Mouse (Mus musculus) limb, embryonic 12.5 days (tissue): ENCODE data around the gene Cdc42ep4. TPM values are rescaled to one million over a fixed set of nuclear protein-coding genes. Genes with fewer than 3 reads are reported as not detected.
A peak's percentile ranks its signal among the peaks of the same experiment; 100 is the strongest.

Source experiments
- ATAC-seq: fragments of 200-750 bp; cut with Nextera tagmentation; 2 replicates; pipeline ENCODE4 v1.8.0; 2017; ENCODE audit warnings: low read depth, moderate TSS enrichment; ENCODE audit not compliant: insufficient number of reproducible peaks, insufficient read depth, low FRiP score, low TSS enrichment
- H3K27ac ChIP-seq: fragments of 300-500 bp; sonication (generic); 2 replicates; pipeline ENCODE4 v1.5.1; 2016; ENCODE audit warnings: mild to moderate bottlenecking, moderate library complexity
- H3K27me3 ChIP-seq: fragments of 300-500 bp; sonication (generic); 2 replicates; pipeline ENCODE4 v1.6.1; 2016; ENCODE audit warnings: mild to moderate bottlenecking, moderate library complexity
- H3K36me3 ChIP-seq: fragments of 300-500 bp; sonication (generic); 2 replicates; pipeline ENCODE4 v1.6.1; 2016; ENCODE audit warnings: mild to moderate bottlenecking, moderate library complexity
- H3K4me1 ChIP-seq: fragments of 300-500 bp; sonication (generic); replicated peaks from 2 replicates; pipeline ENCODE4 v1.6.1; 2016
- H3K4me2 ChIP-seq: fragments of 300-500 bp; sonication (generic); 2 replicates; pipeline ENCODE4 v1.6.1; 2016; ENCODE audit warnings: mild to moderate bottlenecking, moderate library complexity
- H3K4me3 ChIP-seq: fragments of 300-500 bp; sonication (generic); replicated peaks from 2 replicates; pipeline ENCODE4 v1.5.1; 2016; ENCODE audit warnings: mild to moderate bottlenecking
- H3K9ac ChIP-seq: fragments of 300-500 bp; sonication (generic); replicated peaks from 2 replicates; pipeline ENCODE4 v1.6.1; 2016; ENCODE audit warnings: mild to moderate bottlenecking, moderate library complexity
- H3K9me3 ChIP-seq: fragments of 300-500 bp; sonication (generic); 2 replicates; pipeline ENCODE4 v1.6.1; 2016; ENCODE audit warnings: mild to moderate bottlenecking, moderate library complexity
- WGBS: fragments of 180-500 bp; shearing (Covaris S2); methylation state at CpG from one replicate; pipeline ENCODE4 v1.1.7; 2016; 5-methylcytosine and 5-hydroxymethylcytosine counted together
- polyA plus RNA-seq: library from polyadenylated mRNA; unstranded; fragments of >200 nt; fragmentation: Nextera tagmentation; extraction: Ambion mirVana; gene quantifications from 2 replicates; pipeline ENCODE4 v1.2.1, GENCODE M21; 2016

Cdc42ep4 gene
- polyA plus RNA-seq, 1 experiment from 2014 or later, result 119 TPM

- Histone ChIP-seq H3K4me2 (no peak overlapping the region), H3K27ac (0 out of 2 replicates have a peak overlapping the region, but pooled peaks have one; percentile 7), H3K4me1 (peaks cover 41% of the 10 kb centered on the region), H3K27me3 (no peaks in the 10 kb centered on the region), H3K36me3 (peaks cover 18% of the 10 kb centered on the region), H3K4me3 (no peak overlapping the region), H3K9me3 (no peaks in the 10 kb centered on the region), H3K9ac (0 out of 2 replicates have a peak overlapping the region, but pooled peaks have one; percentile 23)
- WGBS, result 85% methylated on average over 2 of the region's 2 CpGs
- no peak for ATAC-seq
Observed at GRCm38 (mm10) chr11:113680954-113681353, 70.7 kb downstream of the Cdc42ep4 start.

GRCm38 (mm10) chr11:113678373-113678772, 73.3 kb downstream of the Cdc42ep4 start:
- no peak overlapping the region for H3K9ac ChIP-seq
- H3K4me1 ChIP-seq, result peaks cover 29% of the 10 kb centered on the region
- H3K4me2 ChIP-seq, result no peak overlapping the region
- no peak for ATAC-seq
- H3K36me3 ChIP-seq, result peaks cover 43% of the 10 kb centered on the region
- 89% methylated on average over 8 of the region's 8 CpGs for WGBS
- H3K9me3 ChIP-seq, result no peaks in the 10 kb centered on the region
- no peaks in the 10 kb centered on the region for H3K27me3 ChIP-seq
- no peak overlapping the region for H3K4me3 ChIP-seq
- no peak overlapping the region for H3K27ac ChIP-seq

GRCm38 (mm10) chr11:113677378-113677777, 74.3 kb downstream of the Cdc42ep4 start:
- Histone ChIP-seq H3K9me3 (no peaks in the 10 kb centered on the region), H3K4me1 (peaks cover 24% of the 10 kb centered on the region), H3K4me3 (no peak overlapping the region), H3K4me2 (no peak overlapping the region), H3K9ac (no peak overlapping the region), H3K27ac (0 out of 2 replicates have a peak overlapping the region, but pooled peaks have one; percentile 50), H3K36me3 (peaks cover 53% of the 10 kb centered on the region), H3K27me3 (no peaks in the 10 kb centered on the region)
- 100% methylated on average over 2 of the region's 2 CpGs for WGBS
- no peak for ATAC-seq

Other genes starting within 250 kb of the Cdc42ep4 start
- gene Sstr2, start 132.5 kb downstream of the Cdc42ep4 start, polyA plus RNA-seq, result 0.76 and 0.78 TPM in 2 replicates
- 30.0 and 31.7 TPM in 2 replicates for gene Cog1, start 102.7 kb downstream of the Cdc42ep4 start, polyA plus RNA-seq
- 17.3 and 17.9 TPM in 2 replicates for gene Slc39a11, start 101.8 kb downstream of the Cdc42ep4 start, polyA plus RNA-seq
- 51.8 and 54.1 TPM in 2 replicates for gene Fam104a, start 67.7 kb downstream of the Cdc42ep4 start, polyA plus RNA-seq
- 23.7 and 25.8 TPM in 2 replicates for gene D11Wsu47e, start 67.5 kb downstream of the Cdc42ep4 start, polyA plus RNA-seq
- gene Cpsf4l, start 41.9 kb downstream of the Cdc42ep4 start, polyA plus RNA-seq, result 0.60 and 0.75 TPM in 2 replicates